Mouse (Mus musculus): ENCODE data around the gene Tshz3. TPM values are rescaled to one million over a fixed set of nuclear protein-coding genes. Genes with fewer than 3 reads are reported as not detected.

Gene Tshz3
- total RNA-seq, 2 experiments from 2014 or later: 2.8 to 3.2 TPM

DNA sequence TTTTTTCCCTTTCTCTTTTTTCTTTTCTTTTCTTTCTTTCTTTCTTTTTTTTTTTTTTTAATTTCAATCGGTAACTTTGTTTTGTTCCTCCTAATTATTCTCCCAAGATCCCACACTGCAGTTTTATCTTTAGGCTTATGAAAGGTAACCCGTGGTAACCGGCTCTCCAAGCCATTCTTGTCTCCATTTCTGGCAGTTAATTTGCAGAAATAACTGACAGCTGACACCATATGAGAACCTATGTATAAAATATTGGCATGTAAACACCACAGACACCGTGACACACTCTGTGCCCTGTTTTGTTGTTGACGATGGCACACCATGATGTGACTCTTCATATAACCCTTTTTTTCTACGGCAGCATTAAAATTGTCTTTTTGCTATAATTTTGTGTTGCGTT, 75.2 kb downstream of the Tshz3 start:
- intact Hi-C loops (cut with DNase I): no loop called here
- DNase-seq: no peak

DNA sequence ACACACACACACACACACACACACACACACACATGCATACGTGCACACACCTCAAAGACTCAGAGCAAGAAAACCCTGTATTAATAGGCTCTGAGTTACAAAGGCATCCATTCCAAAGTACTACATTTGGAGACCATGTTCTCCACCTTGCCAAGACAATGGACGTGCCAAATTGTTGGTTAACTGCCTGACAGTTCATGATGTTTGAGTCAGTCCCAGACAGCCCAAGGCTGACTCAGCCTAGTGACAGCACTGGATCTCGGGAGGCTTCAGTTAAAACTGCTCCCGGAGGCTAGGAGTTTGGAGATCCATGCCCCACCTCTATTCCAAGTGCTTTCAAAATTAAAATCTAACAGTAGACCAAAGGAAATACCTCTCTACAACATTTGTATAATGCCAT, 79.0 kb downstream of the Tshz3 start:
- no peak for DNase-seq
- intact Hi-C loops (cut with DNase I): no loop called here

DNA sequence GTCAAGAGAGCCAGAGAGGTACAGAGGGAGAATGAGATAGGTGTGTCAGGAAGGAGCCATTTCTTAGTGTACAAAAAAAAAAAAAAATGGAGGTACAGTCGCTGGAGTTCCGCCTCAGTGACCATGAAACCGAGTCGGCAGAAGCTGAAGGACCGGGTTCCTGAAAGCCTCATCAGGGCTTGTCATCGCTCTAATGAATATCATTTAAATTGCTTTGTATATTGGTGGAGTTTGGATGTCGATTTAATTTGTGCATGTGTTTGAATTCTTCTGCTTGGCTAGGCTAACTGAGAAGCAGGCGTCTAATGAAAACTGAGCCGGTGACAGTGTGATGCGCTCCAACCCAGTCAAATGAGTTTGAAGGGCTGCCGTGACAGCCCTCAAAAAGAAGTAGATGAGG, 80.5 kb downstream of the Tshz3 start:
- intact Hi-C loops (cut with DNase I): no loop called here
- DNase-seq: no peak

DNA sequence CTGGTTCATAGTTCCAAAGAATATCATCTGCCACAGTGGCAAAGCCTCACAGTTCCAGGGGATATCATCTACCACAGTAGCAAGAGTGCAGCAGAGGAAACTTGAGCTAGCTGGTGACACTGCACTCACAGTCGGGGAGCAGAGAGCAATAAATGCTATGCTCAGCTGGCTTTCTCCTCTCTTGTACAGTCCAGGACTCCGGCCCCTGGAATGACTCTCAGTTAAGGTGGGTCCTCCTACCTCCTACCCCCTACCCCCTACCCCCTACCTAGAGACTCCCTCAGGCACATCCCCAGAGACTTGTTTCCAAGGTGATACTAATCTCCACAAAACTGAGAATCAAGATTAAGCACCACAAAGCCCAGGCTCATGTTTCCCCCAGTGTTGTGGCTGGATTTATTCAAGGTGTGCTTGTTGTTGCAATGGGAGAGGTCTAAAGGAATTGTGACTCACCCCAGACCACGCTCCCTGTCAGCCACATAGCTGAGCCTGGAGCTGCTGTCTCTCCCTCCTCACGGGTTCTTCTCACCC, 86.4 kb downstream of the Tshz3 start:
- no peak for DNase-seq
- intact Hi-C loops (cut with DNase I): no loop called here

DNA sequence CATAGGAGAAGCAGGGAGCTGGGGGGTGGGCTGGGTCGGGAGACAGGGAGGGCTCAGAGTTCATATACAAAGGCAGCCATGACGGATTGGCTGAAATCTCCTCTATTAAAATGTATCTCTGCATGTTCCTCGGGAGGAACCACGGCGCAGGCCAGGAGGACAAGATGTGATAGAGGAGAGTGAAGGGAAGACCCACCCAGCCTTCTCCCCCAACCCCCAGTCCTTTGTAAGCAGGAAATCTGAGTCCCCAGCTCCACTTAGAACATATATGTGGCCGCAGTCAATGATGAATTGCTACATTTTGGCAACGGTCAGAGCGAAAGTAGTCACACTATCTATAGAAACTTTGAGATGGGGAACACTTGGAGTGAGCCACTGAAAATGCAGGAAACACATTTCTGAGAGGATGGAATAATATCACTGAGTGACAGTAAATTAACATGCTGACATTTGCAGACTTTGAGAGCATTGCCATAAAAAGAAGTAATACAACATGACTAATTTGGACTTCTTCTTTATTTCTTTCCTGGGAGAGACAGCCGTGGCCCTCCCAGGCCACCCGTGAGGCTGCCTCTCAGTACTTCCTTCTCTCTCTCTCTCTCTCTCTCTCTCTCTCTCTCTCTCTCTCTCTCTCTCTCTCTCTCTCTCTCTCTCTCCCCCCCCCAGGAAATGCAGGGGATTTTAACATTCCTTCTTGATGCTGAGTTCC, 88.9 kb downstream of the Tshz3 start:
- intact Hi-C loops (cut with DNase I): no loop called here
- DNase-seq: no peak

DNA sequence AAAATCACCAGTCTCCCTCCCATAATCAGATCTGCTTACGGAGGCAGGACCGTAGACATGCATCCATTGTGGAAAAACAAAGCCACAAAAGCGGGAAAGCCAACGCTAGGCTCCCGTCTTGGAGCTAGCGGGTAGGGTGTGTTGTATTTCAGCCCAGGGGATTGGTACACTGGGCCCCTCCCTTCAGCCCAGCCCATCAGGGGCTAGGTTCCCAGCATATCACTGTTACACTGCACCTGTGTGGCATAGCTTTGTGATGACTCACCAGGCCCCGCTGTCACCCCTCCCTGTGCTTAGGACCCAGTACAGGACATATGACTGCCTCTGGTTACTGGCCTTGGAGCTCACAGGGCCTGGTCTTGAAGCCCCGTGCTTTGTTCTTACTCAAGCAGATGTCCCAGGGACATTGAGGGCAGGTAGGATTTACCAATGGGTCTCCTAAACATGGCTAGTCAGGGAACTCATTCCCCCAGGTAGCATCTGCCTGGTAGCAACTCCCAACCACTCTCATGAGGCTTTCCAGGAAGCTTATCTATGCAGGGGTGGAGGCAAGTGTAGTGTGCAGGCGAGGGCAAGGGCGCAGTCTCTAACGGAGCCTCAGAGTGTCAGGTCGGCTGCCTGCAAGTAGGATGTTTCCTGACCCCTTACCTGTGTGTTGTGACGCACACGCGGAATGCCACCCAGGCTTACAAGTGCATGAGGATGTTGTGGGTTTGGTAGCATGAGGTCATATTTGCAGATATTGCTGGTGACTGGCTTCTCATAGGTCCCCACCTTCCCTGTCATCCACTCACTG, 98.7 kb downstream of the Tshz3 start:
- intact Hi-C loops (cut with DNase I): no loop called here
- no peak for DNase-seq

All from gastrocnemius, postnatal 36 days (tissue).